Mouse (Mus musculus): ENCODE results near the gene Bpifb1.

- TF ChIP-seq CTCF (IDR thresholded peaks at IDR 0.05; ENCODE audit: control insufficient read depth, insufficient read depth, insufficient read length): no peak
- TF ChIP-seq MYOG (IDR thresholded peaks at IDR 0.05; ENCODE audit: control insufficient read depth, extremely low read depth, insufficient read length): no peak
- TF ChIP-seq MAX (IDR thresholded peaks at IDR 0.05): no peak
- TF ChIP-seq FOSL1 (IDR thresholded peaks at IDR 0.05; ENCODE audit: insufficient read depth, low read length, poor library complexity, severe bottlenecking): no peak
- TF ChIP-seq USF1 (IDR thresholded peaks at IDR 0.05; ENCODE audit: low read depth): no peak
- no peak for TF ChIP-seq MYOD1 (IDR thresholded peaks at IDR 0.05; ENCODE audit: control insufficient read depth, insufficient read length, low read depth)
Observed at GRCm38 (mm10) chr2:154142580-154142979, 48.0 kb upstream of the Bpifb1 start, which contains the start of gene Bpifa1.

All from C2C12 (cell line).